Mouse (Mus musculus): ENCODE data around the gene Mrpl35. TPM values are rescaled to one million over a fixed set of nuclear protein-coding genes. Genes with fewer than 3 reads are reported as not detected.
"Not testable (repeated sequence)": the region's sequence is repeated elsewhere in the genome, so short reads cannot be mapped to it uniquely, and the experiment has no call there.

Gene Mrpl35
- polyA plus RNA-seq (2015; fragmentation: Nextera tagmentation; extraction: Ambion mirVana), result 63.0 and 72.5 TPM in 2 replicates

DNA sequence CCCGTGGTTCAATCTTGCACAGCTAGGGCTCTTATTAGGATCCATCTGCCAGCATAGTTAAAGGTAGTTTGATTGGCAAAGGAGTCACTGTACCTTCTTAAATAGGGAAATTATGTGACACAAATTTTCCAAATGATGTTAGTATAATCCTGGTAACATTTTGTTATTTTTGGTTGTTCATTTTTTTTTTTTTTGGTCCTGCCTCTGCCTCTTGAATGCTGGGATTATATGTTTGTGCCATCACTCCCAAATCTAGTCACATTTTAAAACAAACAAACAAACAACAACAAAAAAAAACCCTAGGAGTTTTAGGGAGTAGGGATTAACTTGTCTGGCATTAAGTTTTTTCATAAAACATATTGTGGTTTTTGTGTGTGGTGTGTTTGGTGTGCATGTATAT lies at the start of gene Mrpl35:
Gene Mrpl35 (minus strand): TSS at position 101 of the 400 bp plus-strand sequence.
- Histone ChIP-seq H3K27ac (no peak within 1 kb of the TSS), H3K9me3 (replicated peaks) (no peaks in the 10 kb centered on the region), H3K9ac (no peak within 1 kb of the TSS), H3K27me3 (0 out of 2 replicates have a peak, but pooled peaks cover 3% of the 10 kb centered on the region), H3K4me1 (peaks cover 18% of the 10 kb centered on the region), H3K4me2 (no peak within 1 kb of the TSS), H3K36me3 (no peaks in the 10 kb centered on the region), H3K4me3 (replicated peaks) (no peak within 1 kb of the TSS)
- WGBS, result 44% methylated on average over 1 of the region's 1 CpGs
- ATAC-seq (replicated peaks; ENCODE audit: low FRiP score), result no peak

GRCm38 (mm10) chr6:71871396-71871795 lies 44.6 kb upstream of the Mrpl35 start:
- WGBS, result 93% methylated on average over 9 of the region's 9 CpGs
- Histone ChIP-seq H3K27ac (no peak overlapping the region), H3K27me3 (no peaks in the 10 kb centered on the region), H3K9ac (no peak overlapping the region), H3K4me2 (no peak overlapping the region), H3K36me3 (peaks cover 88% of the 10 kb centered on the region), H3K4me3 (replicated peaks) (no peak overlapping the region), H3K9me3 (replicated peaks) (no peaks in the 10 kb centered on the region), H3K4me1 (no peaks in the 10 kb centered on the region)
- ATAC-seq (replicated peaks; ENCODE audit: low FRiP score), result no peak

GRCm38 (mm10) chr6:71868809-71869208 lies 42.0 kb upstream of the Mrpl35 start:
- H3K27ac ChIP-seq, result no peak overlapping the region
- no peak overlapping the region for H3K9ac ChIP-seq
- H3K27me3 ChIP-seq, result no peaks in the 10 kb centered on the region
- no peaks in the 10 kb centered on the region for H3K4me1 ChIP-seq
- H3K4me2 ChIP-seq, result no peak overlapping the region
- peaks cover 85% of the 10 kb centered on the region for H3K36me3 ChIP-seq
- H3K4me3 ChIP-seq (replicated peaks), result no peak overlapping the region
- no peaks in the 10 kb centered on the region for H3K9me3 ChIP-seq (replicated peaks)
- ATAC-seq (replicated peaks; ENCODE audit: low FRiP score), result no peak
- WGBS, result 91% methylated on average over 1 of the region's 1 CpGs

DNA sequence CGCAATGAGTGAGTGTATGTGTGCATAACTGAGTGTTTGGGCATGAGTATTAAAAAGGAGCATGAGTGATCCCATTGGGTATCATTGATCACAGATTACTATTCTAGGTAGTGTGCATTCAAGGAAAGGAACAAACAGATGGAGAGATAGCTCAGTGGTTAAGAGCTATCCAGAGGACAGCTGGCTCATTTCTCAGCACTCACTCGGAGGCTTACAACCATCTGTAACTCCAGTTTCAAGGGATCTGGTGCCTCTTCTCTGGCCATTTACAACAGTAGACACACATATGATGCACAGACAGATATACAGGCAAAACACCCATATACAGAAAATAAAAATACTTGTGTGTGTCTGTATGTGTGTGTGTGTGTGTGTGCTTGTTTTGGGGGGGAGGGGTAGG lies 41.0 kb upstream of the Mrpl35 start:
- no peaks in the 10 kb centered on the region for H3K27me3 ChIP-seq
- 86% methylated on average over 2 of the region's 2 CpGs for WGBS
- no peaks in the 10 kb centered on the region for H3K4me1 ChIP-seq
- H3K4me2 ChIP-seq, result no peak overlapping the region
- H3K4me3 ChIP-seq (replicated peaks), result no peak overlapping the region
- peaks cover 85% of the 10 kb centered on the region for H3K36me3 ChIP-seq
- H3K9ac ChIP-seq, result no peak overlapping the region
- H3K9me3 ChIP-seq (replicated peaks), result no peaks in the 10 kb centered on the region
- no peak for ATAC-seq (replicated peaks; ENCODE audit: low FRiP score)
- H3K27ac ChIP-seq, result no peak overlapping the region

GRCm38 (mm10) chr6:71846906-71847305 lies 20.1 kb upstream of the Mrpl35 start:
- not testable (repeated sequence) for H3K9me3 ChIP-seq (replicated peaks); H3K27me3 ChIP-seq; H3K4me1 ChIP-seq; H3K27ac ChIP-seq; H3K4me3 ChIP-seq (replicated peaks); H3K9ac ChIP-seq; ATAC-seq (replicated peaks; ENCODE audit: low FRiP score); H3K4me2 ChIP-seq
- peaks cover 69% of the 10 kb centered on the region for H3K36me3 ChIP-seq
- 92% methylated on average over 6 of the region's 6 CpGs for WGBS

GRCm38 (mm10) chr6:71840597-71841290 lies 14.0 kb upstream of the Mrpl35 start:
- H3K4me3 ChIP-seq (replicated peaks), result no peak overlapping the region
- no peak for ATAC-seq (replicated peaks; ENCODE audit: low FRiP score)
- 97% methylated on average over 1 of the region's 1 CpGs for WGBS

DNA sequence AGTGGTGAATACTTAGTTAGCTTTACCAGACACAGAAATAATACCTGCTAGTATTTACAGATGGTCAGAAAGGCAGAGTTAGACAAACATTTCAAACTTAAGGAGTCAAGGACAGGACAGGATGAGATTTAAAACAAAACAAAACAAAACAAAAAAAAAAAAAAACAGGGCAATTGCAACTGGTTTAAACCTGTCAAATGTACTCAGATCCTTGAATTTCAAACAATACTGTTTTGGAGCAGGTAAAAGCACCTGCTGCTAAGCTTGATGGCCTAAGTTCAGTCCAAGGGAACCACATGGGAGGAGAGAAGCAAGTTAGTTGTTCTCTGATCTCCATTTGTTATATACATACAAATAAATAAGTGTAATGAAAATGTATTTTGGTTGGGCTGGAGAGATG lies 13.0 kb upstream of the Mrpl35 start:
- no peak for ATAC-seq (replicated peaks; ENCODE audit: low FRiP score)

More at GRCm38 (mm10) chr6:71840597-71841290, 14.0 kb upstream of the Mrpl35 start:
- no peak overlapping the region for H3K9ac ChIP-seq
- 0 out of 2 replicates have a peak, but pooled peaks cover 4% of the 10 kb centered on the region for H3K4me1 ChIP-seq
- no peak overlapping the region for H3K4me2 ChIP-seq
- H3K36me3 ChIP-seq, result peaks cover 25% of the 10 kb centered on the region
- H3K27ac ChIP-seq, result no peak overlapping the region
- H3K27me3 ChIP-seq, result no peaks in the 10 kb centered on the region
- H3K9me3 ChIP-seq (replicated peaks), result no peaks in the 10 kb centered on the region

DNA sequence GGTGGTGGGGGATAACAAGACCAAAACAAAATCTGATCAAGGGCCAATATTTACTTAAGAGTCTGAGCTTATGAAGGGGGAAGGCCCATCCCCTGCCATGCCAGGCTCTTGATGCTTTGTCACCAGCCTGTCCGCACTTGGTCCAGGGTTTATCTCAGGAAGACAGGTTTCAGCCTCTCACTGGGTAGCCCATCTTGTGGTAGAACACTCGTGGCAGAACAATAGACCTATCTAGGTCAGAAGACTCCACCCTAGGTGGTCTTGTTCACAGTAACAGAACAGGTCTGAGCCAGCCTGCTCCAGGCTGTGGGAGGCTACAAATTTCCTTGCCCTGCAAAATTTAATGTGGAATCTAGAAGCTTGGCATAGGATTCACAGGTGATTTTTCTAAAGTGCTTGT lies 10.0 kb upstream of the Mrpl35 start:
- no peak for ATAC-seq (replicated peaks; ENCODE audit: low FRiP score)
- WGBS, result 75% methylated on average over 2 of the region's 2 CpGs

More for the DNA sequence above, 13.0 kb upstream of the Mrpl35 start:
- no peak overlapping the region for H3K27ac ChIP-seq
- peaks cover 25% of the 10 kb centered on the region for H3K36me3 ChIP-seq
- H3K4me3 ChIP-seq (replicated peaks), result no peak overlapping the region
- H3K4me1 ChIP-seq, result 0 out of 2 replicates have a peak, but pooled peaks cover 4% of the 10 kb centered on the region
- H3K4me2 ChIP-seq, result no peak overlapping the region
- no peaks in the 10 kb centered on the region for H3K27me3 ChIP-seq
- no peaks in the 10 kb centered on the region for H3K9me3 ChIP-seq (replicated peaks)
- H3K9ac ChIP-seq, result no peak overlapping the region

GRCm38 (mm10) chr6:71831581-71831960 lies 4.8 kb upstream of the Mrpl35 start:
- under 1% methylated on average over 21 of the region's 21 CpGs for WGBS
- ATAC-seq (replicated peaks; ENCODE audit: low FRiP score), result peak; percentile 99
- Histone ChIP-seq H3K4me1 (peaks cover 18% of the 10 kb centered on the region), H3K36me3 (peaks cover 25% of the 10 kb centered on the region), H3K4me2 (peak overlapping the region; percentile 72), H3K4me3 (replicated peaks) (peak overlapping the region; percentile 92), H3K9ac (peak overlapping the region; percentile 87), H3K27me3 (0 out of 2 replicates have a peak, but pooled peaks cover 1% of the 10 kb centered on the region), H3K27ac (peak overlapping the region; percentile 94), H3K9me3 (replicated peaks) (no peaks in the 10 kb centered on the region)

More for the DNA sequence above, 10.0 kb upstream of the Mrpl35 start:
- Histone ChIP-seq H3K27me3 (no peaks in the 10 kb centered on the region), H3K9me3 (replicated peaks) (no peaks in the 10 kb centered on the region), H3K9ac (no peak overlapping the region), H3K4me2 (no peak overlapping the region), H3K36me3 (peaks cover 28% of the 10 kb centered on the region), H3K4me1 (peaks cover 15% of the 10 kb centered on the region), H3K27ac (no peak overlapping the region), H3K4me3 (replicated peaks) (no peak overlapping the region)

- peaks cover 18% of the 10 kb centered on the region for H3K4me1 ChIP-seq
- WGBS, result under 1% methylated on average over 64 of the region's 64 CpGs
Observed at GRCm38 (mm10) chr6:71830690-71831580, 4.2 kb upstream of the Mrpl35 start, which contains the start of gene Immt. Gene Immt, plus strand, starts transcription at chr6:71831331.

DNA sequence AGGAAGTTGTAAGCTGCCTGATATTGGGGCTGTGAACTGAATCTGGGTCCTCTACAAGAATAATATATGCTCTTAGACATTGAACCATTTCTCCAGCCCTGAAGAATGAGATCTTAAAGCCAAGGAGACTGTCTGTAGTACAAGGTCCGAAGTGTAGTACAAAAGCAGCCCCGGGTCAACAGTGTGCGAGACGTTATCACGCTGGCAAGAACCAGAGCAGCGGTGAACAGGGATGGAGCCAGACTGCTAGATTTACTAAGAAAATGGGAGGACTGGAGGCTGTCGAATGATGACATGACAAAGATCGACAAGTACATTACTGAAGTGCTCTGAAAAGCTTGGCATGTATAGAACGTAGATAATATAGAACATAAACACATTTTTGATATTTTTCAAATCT lies 3.0 kb upstream of the Mrpl35 start:
- no peak overlapping the region for H3K4me2 ChIP-seq
- H3K27ac ChIP-seq, result no peak overlapping the region
- peaks cover 18% of the 10 kb centered on the region for H3K4me1 ChIP-seq
- WGBS, result 85% methylated on average over 9 of the region's 9 CpGs
- H3K9ac ChIP-seq, result no peak overlapping the region
- no peak for ATAC-seq (replicated peaks; ENCODE audit: low FRiP score)
- no peaks in the 10 kb centered on the region for H3K9me3 ChIP-seq (replicated peaks)
- peaks cover 11% of the 10 kb centered on the region for H3K36me3 ChIP-seq
- H3K27me3 ChIP-seq, result 0 out of 2 replicates have a peak, but pooled peaks cover 3% of the 10 kb centered on the region
- H3K4me3 ChIP-seq (replicated peaks), result peak overlapping the region; percentile 92; the same call in 1 of the 2 replicates

More at GRCm38 (mm10) chr6:71830690-71831580, 4.2 kb upstream of the Mrpl35 start, which contains the start of gene Immt:
- Histone ChIP-seq H3K4me3 (replicated peaks) (peak within 1 kb of the TSS; percentile 92), H3K36me3 (peaks cover 22% of the 10 kb centered on the region), H3K4me2 (peak within 1 kb of the TSS; percentile 72), H3K27ac (peak within 1 kb of the TSS; percentile 94), H3K9ac (peak within 1 kb of the TSS; percentile 87), H3K27me3 (0 out of 2 replicates have a peak, but pooled peaks cover 3% of the 10 kb centered on the region), H3K9me3 (replicated peaks) (no peaks in the 10 kb centered on the region)
- ATAC-seq (replicated peaks; ENCODE audit: low FRiP score), result peak; percentile 99

Data from kidney, embryonic 15.5 days (tissue).